Mouse (Mus musculus): ENCODE results near the gene Nr2f2. TPM values are rescaled to one million over a fixed set of nuclear protein-coding genes. Genes with fewer than 3 reads are reported as not detected.

Gene Nr2f2
- polyA plus RNA-seq, 1 experiment from 2014 or later, result 203 TPM

DNA sequence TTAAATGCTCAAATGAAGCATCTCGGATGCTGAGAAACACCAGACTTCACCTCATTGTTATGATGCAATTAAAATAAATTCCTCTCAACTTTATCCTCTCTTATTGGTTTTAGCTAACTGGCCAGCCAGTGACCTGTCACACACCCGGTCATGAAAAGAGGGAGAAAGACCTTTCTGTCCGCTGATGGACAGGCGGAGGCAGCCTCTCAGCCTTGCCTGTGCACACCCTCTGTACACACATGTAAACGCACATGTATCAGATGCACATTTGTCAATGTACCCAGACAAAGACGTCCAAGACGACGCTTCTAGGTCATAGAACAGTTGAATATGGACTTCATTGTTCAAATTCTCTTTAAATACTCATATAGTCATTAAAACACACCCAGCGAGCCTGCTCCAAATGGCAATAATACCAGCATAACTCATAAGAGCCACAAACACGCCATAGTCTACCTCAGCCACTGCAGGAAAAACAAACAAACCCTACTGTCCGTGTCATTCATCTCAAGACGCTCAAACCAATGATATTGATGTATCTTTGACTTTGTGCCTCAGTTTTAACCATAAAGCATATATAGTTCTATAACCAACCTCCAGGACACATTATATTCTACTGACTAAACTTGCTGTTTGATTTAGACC is 3.9 kb downstream of the Nr2f2 start:
- WGBS, result 9% methylated on average over 12 of the region's 12 CpGs
- ATAC-seq (replicated peaks; ENCODE audit: low FRiP score, low read depth) (no peak), DNase-seq (ENCODE audit: low spot score) (peak; percentile 64)
- no peaks in the 10 kb centered on the region for H3K9me3 ChIP-seq (replicated peaks; ENCODE audit: low read length)
- no peaks in the 10 kb centered on the region for H3K4me1 ChIP-seq (replicated peaks; ENCODE audit: insufficient read depth, low read length)
- no peak for TF ChIP-seq CTCF (IDR thresholded peaks at IDR 0.05; ENCODE audit: low read depth)
- H3K27ac ChIP-seq, result peak overlapping the region; percentile 99
- peaks cover 14% of the 10 kb centered on the region for H3K36me3 ChIP-seq (ENCODE audit: insufficient read depth, low read length)
- H3K4me3 ChIP-seq (replicated peaks; ENCODE audit: low read depth, low read length), result peak overlapping the region; percentile 98
- H3K4me2 ChIP-seq (ENCODE audit: low read length), result peak overlapping the region; percentile 82
- H3K9ac ChIP-seq (ENCODE audit: low read depth, low read length), result peak overlapping the region; percentile 78
- no peaks in the 10 kb centered on the region for H3K27me3 ChIP-seq (ENCODE audit: insufficient read depth, low read length)

DNA sequence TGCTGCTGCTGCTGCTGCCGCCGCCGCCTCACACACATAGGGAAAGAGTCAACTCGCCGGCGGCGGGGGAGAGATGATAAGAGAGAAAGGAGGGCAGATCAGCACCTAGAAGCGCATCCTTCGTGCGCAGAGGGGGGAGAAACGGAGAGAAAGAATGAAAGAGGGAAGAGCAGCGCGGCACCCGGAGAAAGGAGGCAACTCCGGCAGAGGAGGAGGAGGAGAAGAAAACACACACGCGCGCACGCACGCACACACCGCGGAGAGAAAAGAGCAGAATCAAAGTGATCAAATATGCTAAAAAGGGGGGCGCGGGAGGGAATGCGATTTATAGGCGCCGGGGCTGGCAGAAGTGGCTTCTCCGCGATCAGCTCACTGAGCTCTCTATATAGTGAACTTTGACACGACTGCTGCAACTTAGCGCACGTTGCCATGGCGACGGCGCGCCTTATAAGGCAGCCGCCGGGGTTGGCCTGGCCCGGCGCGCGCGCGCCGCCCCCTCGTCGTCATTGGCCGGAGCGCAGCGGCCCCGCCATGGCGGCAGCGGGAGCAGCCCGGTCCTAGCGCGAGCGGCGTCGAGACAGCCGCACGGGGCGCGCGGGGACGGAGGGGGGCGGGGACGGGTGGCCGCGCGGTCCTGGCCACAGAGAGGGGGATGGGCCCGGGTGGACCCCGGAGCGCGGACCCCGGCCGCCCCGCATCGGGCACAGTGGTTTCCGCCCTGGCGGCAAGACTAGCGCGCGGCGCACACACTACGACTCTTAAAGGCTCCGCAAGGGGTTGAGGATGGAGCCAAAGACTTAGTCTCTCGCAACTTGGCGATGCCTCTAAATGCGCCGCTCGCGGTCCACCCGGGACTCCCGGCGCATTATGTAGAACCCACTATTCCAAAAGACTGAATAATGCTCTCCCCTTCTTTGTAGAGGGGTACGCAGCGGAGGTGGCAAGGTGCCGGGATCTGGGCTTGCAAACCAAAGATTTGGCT is 4.9 kb downstream of the Nr2f2 start:
- Histone ChIP-seq H3K27ac (peak overlapping the region; percentile 99), H3K9ac (ENCODE audit: low read depth, low read length) (peak overlapping the region; percentile 100), H3K27me3 (ENCODE audit: insufficient read depth, low read length) (no peaks in the 10 kb centered on the region), H3K36me3 (ENCODE audit: insufficient read depth, low read length) (peaks cover 22% of the 10 kb centered on the region), H3K9me3 (replicated peaks; ENCODE audit: low read length) (no peaks in the 10 kb centered on the region), H3K4me2 (ENCODE audit: low read length) (peak overlapping the region; percentile 82), H3K4me1 (replicated peaks; ENCODE audit: insufficient read depth, low read length) (no peaks in the 10 kb centered on the region), H3K4me3 (replicated peaks; ENCODE audit: low read depth, low read length) (peak overlapping the region; percentile 98)
- under 1% methylated on average over 88 of the region's 98 CpGs for WGBS
- no peak; the same call in 1 of the 2 replicates for TF ChIP-seq CTCF (IDR thresholded peaks at IDR 0.05; ENCODE audit: low read depth)
- ATAC-seq (replicated peaks; ENCODE audit: low FRiP score, low read depth), result peak; percentile 89
- DNase-seq (ENCODE audit: low spot score), result peak; percentile 99

DNA sequence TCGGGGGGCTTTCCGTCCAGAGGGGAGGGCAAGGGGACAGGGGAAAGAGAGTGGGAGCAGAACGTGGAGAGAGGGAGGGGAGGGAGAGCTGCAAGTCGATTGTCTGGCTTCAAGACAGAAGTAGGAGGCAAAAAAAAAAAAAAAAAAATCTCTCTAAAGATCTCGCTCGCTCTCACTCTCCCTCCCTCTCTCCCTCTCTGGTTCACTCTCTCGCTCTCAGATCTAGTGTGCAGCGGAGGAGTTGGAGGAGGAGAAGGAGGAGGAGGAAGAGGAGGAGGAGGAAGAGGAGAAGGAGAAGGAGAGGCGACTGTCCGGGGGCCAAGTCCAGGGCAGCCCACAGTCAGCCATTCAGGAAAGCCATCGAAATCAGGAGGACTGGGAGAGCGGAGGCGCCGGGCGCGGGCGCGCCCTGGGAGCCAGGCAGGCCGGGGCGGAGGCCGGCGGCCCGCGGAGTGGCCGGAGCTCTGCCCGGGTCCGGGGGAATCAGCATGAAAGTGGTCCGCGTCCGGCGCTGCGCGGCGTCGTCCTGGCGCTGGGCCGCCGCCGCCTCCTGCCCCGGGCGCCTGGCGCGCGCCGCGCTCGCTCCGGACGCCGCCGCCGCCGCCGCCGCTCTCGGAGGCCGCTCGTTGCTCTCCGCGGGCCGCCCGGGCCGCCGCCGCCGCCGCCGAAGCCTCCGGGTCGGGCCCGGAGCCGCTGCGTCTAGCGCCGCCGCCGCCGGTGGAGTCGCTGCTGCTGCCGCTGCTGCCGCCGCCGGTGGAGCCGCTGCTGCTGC is 5.7 kb downstream of the Nr2f2 start:
- peak overlapping the region; percentile 98 for H3K4me3 ChIP-seq (replicated peaks; ENCODE audit: low read depth, low read length)
- no peak for ATAC-seq (replicated peaks; ENCODE audit: low FRiP score, low read depth)

DNA sequence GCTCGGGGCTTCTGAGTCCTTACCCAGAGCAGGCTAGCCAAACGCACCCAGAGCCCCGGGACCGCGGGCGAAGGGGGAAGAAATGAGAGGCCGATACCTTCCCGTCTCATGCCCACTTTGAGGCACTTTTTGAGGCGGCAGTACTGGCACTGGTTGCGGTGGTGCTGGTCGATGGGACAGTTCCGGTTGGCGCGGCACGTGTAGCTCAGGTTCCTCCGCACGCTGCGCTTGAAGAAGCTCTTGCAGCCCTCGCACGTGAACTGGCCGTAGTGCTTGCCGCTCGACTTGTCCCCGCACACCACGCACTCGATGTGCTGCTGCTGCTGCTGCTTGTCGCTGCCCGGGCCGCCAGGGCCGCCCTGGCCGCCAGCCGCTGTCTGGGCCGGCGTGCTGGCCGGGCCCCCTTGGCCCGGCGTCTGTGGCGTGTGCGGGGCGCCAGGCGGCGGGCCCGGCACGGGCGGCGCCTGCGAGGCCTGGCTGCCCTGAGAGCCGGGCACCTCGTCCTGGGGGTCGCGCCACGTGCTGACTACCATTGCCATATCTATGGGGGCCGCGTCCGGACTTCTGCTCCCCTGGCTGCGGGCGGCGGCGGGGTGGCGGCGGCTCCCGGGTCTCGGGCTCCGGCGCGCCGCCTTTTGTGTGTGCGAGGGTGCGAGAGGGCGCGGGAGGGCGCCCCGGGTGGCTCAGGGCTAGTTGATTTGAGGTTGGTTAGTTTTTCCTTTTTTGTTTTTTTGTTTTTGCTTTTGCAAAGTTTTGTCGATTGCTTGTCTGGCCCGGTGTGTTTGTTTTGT is 6.5 kb downstream of the Nr2f2 start:
- Histone ChIP-seq H3K36me3 (ENCODE audit: insufficient read depth, low read length) (peaks cover 28% of the 10 kb centered on the region), H3K27me3 (ENCODE audit: insufficient read depth, low read length) (no peaks in the 10 kb centered on the region), H3K4me1 (replicated peaks; ENCODE audit: insufficient read depth, low read length) (no peaks in the 10 kb centered on the region), H3K9ac (ENCODE audit: low read depth, low read length) (peak overlapping the region; percentile 100), H3K27ac (peak overlapping the region; percentile 99), H3K9me3 (replicated peaks; ENCODE audit: low read length) (no peaks in the 10 kb centered on the region), H3K4me2 (ENCODE audit: low read length) (peak overlapping the region; percentile 82), H3K4me3 (replicated peaks; ENCODE audit: low read depth, low read length) (peak overlapping the region; percentile 98)
- DNase-seq (ENCODE audit: low spot score), result peak; percentile 44
- WGBS, result under 1% methylated on average over 72 of the region's 75 CpGs
- no peak for TF ChIP-seq CTCF (IDR thresholded peaks at IDR 0.05; ENCODE audit: low read depth)
- no peak for ATAC-seq (replicated peaks; ENCODE audit: low FRiP score, low read depth)

More for the DNA sequence above, 5.7 kb downstream of the Nr2f2 start:
- H3K9ac ChIP-seq (ENCODE audit: low read depth, low read length), result peak overlapping the region; percentile 100
- no peaks in the 10 kb centered on the region for H3K9me3 ChIP-seq (replicated peaks; ENCODE audit: low read length)
- peak overlapping the region; percentile 82 for H3K4me2 ChIP-seq (ENCODE audit: low read length)
- H3K27me3 ChIP-seq (ENCODE audit: insufficient read depth, low read length), result no peaks in the 10 kb centered on the region
- no peak for TF ChIP-seq CTCF (IDR thresholded peaks at IDR 0.05; ENCODE audit: low read depth)
- H3K4me1 ChIP-seq (replicated peaks; ENCODE audit: insufficient read depth, low read length), result no peaks in the 10 kb centered on the region
- WGBS, result 0% methylated on average over 25 of the region's 84 CpGs
- DNase-seq (ENCODE audit: low spot score), result peak; percentile 69
- H3K36me3 ChIP-seq (ENCODE audit: insufficient read depth, low read length), result peaks cover 28% of the 10 kb centered on the region
- H3K27ac ChIP-seq, result peak overlapping the region; percentile 99

DNA sequence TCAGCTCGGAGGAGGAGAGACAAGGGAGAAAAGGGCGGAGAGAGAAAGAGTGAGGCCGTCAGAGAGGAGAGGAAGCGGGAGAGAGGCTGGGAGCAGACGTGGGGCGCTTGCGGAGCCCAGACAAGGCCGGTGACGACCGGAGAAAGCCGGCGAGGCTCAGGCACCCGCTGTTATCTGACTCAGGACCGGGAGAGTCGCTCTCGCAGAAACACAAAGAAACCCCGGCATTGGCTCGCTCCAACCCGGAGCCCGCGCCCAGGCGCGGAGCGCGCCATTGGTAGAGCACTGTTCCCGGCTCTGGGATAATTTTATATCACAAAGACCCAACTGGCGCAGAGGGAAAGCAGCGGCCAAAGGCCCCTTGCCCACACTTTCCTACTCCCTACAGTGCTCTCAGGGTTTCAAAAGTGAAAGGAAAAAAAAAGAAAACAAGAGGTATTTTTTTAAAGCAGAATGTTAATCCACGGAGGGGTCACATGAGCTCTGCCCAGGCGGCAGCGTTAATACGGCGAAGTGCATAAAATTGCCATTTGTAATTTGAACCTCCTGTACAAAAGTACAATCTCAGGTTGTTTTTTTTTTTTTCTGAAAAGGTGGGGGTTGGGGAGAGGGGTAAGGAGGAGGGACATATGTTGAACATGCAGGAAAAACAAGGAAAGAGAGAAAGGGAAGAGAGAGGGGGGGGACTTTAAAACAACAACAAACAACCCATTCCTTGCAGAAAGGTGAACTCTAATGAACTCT is 7.5 kb downstream of the Nr2f2 start:
- Histone ChIP-seq H3K4me3 (replicated peaks; ENCODE audit: low read depth, low read length) (peak overlapping the region; percentile 98), H3K9ac (ENCODE audit: low read depth, low read length) (peak overlapping the region; percentile 100), H3K9me3 (replicated peaks; ENCODE audit: low read length) (no peaks in the 10 kb centered on the region), H3K36me3 (ENCODE audit: insufficient read depth, low read length) (peaks cover 28% of the 10 kb centered on the region), H3K27me3 (ENCODE audit: insufficient read depth, low read length) (no peaks in the 10 kb centered on the region), H3K27ac (peak overlapping the region; percentile 99), H3K4me2 (ENCODE audit: low read length) (peak overlapping the region; percentile 82), H3K4me1 (replicated peaks; ENCODE audit: insufficient read depth, low read length) (no peaks in the 10 kb centered on the region)
- DNase-seq (ENCODE audit: low spot score), result peak; percentile 66
- ATAC-seq (replicated peaks; ENCODE audit: low FRiP score, low read depth), result peak; percentile 8; the same call in 1 of the 2 replicates
- TF ChIP-seq CTCF (IDR thresholded peaks at IDR 0.05; ENCODE audit: low read depth), result no peak
- WGBS, result under 1% methylated on average over 33 of the region's 33 CpGs

Data from kidney, postnatal 0 days (tissue).